Mouse (Mus musculus): ENCODE results near the gene Mark3.

The Mark3 gene

DNA sequence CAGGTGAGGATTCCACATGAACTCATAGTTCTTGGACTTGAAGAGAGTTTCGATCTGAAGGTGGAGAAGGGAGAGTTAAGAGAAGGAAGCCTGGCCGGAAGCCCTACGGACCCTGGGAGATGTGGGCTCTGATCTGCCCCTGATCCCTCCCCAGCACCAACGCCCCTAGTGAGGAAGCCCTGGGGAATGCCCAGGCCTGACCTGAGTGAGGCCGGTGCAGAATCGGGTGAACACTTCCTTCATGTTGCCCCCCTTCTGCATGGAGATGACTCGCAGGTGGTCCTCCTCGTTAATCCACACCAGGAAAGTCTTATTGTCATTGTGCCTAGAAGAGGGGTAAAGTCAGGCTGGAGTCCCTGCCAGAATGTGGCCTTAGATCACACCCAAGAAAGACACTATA lies 95.6 kb downstream of the Mark3 start:
- no peaks in the 10 kb centered on the region for H3K9me3 ChIP-seq (ENCODE audit: low read length)
- TF ChIP-seq POU5F1 (IDR thresholded peaks at IDR 0.05; ENCODE audit: borderline replicate concordance, low read length) = no peak
- no peak for TF ChIP-seq CTCF (conservative IDR thresholded peaks at IDR 0.05; ENCODE audit: low read length)
- no peak for TF ChIP-seq NANOG (IDR thresholded peaks at IDR 0.05; ENCODE audit: borderline replicate concordance, low read length)
- peak overlapping the region; percentile 89 for H3K4me3 ChIP-seq (replicated peaks; ENCODE audit: low read length)
- peaks cover 37% of the 10 kb centered on the region for H3K36me3 ChIP-seq (ENCODE audit: insufficient read depth, low read length)
- H3K4me1 ChIP-seq (replicated peaks; ENCODE audit: low read depth, low read length) = peaks cover 72% of the 10 kb centered on the region
- peaks cover 23% of the 10 kb centered on the region for H3K27me3 ChIP-seq (ENCODE audit: insufficient read depth, low read length)

DNA sequence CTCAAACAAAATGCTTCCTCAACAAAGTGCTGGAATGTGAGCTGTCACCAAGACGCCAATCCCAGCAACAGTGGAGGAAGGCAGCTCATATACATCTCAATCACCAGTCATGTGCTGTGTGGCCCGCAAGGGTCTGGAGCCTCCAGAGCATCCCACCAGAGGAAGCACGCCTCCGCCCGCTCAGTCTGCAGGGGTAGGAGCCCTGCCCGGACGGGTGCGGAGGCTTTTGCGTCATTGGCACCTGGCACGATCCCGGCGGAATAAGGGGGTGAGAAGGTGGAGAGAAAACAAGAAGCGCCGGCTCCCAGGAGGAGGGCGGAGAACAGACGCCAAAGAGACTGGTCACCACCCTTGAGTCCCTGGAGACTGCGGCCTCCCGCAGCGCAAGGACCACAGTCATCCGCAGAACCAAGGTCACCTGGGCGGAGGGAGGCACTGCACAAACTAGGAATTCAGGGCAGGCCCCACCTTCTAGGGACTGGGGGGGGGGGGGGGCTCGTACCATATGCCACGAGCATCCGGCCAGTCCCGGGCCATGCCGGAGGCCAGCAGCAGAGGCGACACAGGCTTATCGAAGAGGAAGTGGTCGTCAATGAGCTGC lies 96.1 kb downstream of the Mark3 start:
- Histone ChIP-seq H3K36me3 (ENCODE audit: insufficient read depth, low read length) (peaks cover 37% of the 10 kb centered on the region), H3K9me3 (ENCODE audit: low read length) (no peaks in the 10 kb centered on the region), H3K4me1 (replicated peaks; ENCODE audit: low read depth, low read length) (peaks cover 72% of the 10 kb centered on the region), H3K4me3 (replicated peaks; ENCODE audit: low read length) (peak overlapping the region; percentile 89), H3K27me3 (ENCODE audit: insufficient read depth, low read length) (peaks cover 23% of the 10 kb centered on the region)
- TF ChIP-seq CTCF (conservative IDR thresholded peaks at IDR 0.05; ENCODE audit: low read length) = no peak
- TF ChIP-seq POU5F1 (IDR thresholded peaks at IDR 0.05; ENCODE audit: borderline replicate concordance, low read length) = no peak
- TF ChIP-seq NANOG (IDR thresholded peaks at IDR 0.05; ENCODE audit: borderline replicate concordance, low read length) = no peak

DNA sequence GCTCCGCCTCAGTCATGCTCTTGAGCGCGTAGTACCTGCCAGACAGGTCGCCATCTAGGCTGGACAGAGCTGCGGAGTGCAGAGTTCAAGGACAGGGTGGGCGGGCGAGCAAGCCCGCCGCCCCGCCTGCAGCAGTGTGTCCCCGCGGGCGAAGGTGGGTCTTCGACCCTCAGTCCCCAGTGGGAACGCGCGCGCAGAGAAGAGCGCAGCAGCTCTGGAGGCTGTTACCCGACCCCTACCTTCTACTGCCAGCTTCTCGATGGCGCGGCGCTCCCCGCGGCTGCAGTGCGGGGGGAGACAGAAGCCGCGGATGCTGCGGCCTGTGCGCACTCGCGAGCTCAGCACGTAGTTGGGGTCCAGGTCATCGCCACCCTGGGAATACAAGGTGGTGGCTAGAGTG lies 96.7 kb downstream of the Mark3 start:
- no peak for TF ChIP-seq CTCF (conservative IDR thresholded peaks at IDR 0.05; ENCODE audit: low read length)
- no peak for TF ChIP-seq NANOG (IDR thresholded peaks at IDR 0.05; ENCODE audit: borderline replicate concordance, low read length)
- TF ChIP-seq POU5F1 (IDR thresholded peaks at IDR 0.05; ENCODE audit: borderline replicate concordance, low read length) = no peak
- Histone ChIP-seq H3K27me3 (ENCODE audit: insufficient read depth, low read length) (peaks cover 23% of the 10 kb centered on the region), H3K4me3 (replicated peaks; ENCODE audit: low read length) (peak overlapping the region; percentile 89), H3K4me1 (replicated peaks; ENCODE audit: low read depth, low read length) (peaks cover 72% of the 10 kb centered on the region), H3K36me3 (ENCODE audit: insufficient read depth, low read length) (peaks cover 37% of the 10 kb centered on the region), H3K9me3 (ENCODE audit: low read length) (no peaks in the 10 kb centered on the region)

GRCm38 (mm10) chr12:111671431-111671902 lies 97.1 kb downstream of the Mark3 start:
- H3K36me3 ChIP-seq (ENCODE audit: insufficient read depth, low read length) = peaks cover 37% of the 10 kb centered on the region
- H3K4me3 ChIP-seq (replicated peaks; ENCODE audit: low read length) = peak overlapping the region; percentile 89
- TF ChIP-seq CTCF (conservative IDR thresholded peaks at IDR 0.05; ENCODE audit: low read length) (no peak), POU5F1 (IDR thresholded peaks at IDR 0.05; ENCODE audit: borderline replicate concordance, low read length) (no peak), NANOG (IDR thresholded peaks at IDR 0.05; ENCODE audit: borderline replicate concordance, low read length) (no peak)

GRCm38 (mm10) chr12:111672176-111672575 lies 97.9 kb downstream of the Mark3 start, which contains the start of gene Ckb:
TSS of gene Ckb (minus strand) at chr12:111672338.
- Histone ChIP-seq H3K36me3 (ENCODE audit: insufficient read depth, low read length) (peaks cover 37% of the 10 kb centered on the region), H3K27me3 (ENCODE audit: insufficient read depth, low read length) (peaks cover 23% of the 10 kb centered on the region), H3K4me1 (replicated peaks; ENCODE audit: low read depth, low read length) (peaks cover 78% of the 10 kb centered on the region), H3K9me3 (ENCODE audit: low read length) (no peaks in the 10 kb centered on the region), H3K4me3 (replicated peaks; ENCODE audit: low read length) (peak within 1 kb of the TSS; percentile 89)
- TF ChIP-seq CTCF (conservative IDR thresholded peaks at IDR 0.05; ENCODE audit: low read length) (no peak), NANOG (IDR thresholded peaks at IDR 0.05; ENCODE audit: borderline replicate concordance, low read length) (no peak), POU5F1 (IDR thresholded peaks at IDR 0.05; ENCODE audit: borderline replicate concordance, low read length) (no peak)

More at GRCm38 (mm10) chr12:111671431-111671902, 97.1 kb downstream of the Mark3 start:
- peaks cover 72% of the 10 kb centered on the region for H3K4me1 ChIP-seq (replicated peaks; ENCODE audit: low read depth, low read length)
- peaks cover 23% of the 10 kb centered on the region for H3K27me3 ChIP-seq (ENCODE audit: insufficient read depth, low read length)
- no peaks in the 10 kb centered on the region for H3K9me3 ChIP-seq (ENCODE audit: low read length)

DNA sequence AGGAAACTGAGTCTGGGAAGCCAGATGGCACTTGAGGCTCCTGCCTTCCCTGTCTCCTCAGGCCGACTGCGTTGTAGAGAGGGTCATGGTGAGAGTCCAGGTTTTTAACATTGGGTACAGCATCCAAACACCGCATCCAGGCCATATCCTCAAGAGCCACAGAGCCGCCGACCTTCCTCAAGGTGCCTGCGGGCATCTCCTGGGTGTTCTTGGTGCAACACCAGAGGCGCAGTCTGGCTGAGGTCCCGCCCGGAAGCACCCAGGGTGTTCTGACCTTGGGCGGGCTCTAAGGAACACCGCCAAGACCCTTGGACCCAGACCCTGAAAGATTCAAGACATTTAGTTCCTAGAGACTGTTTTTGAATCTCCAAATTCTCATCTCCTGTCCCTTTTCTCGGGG lies 98.3 kb downstream of the Mark3 start:
- H3K4me3 ChIP-seq (replicated peaks; ENCODE audit: low read length) = peak overlapping the region; percentile 89
- peaks cover 37% of the 10 kb centered on the region for H3K36me3 ChIP-seq (ENCODE audit: insufficient read depth, low read length)
- peaks cover 82% of the 10 kb centered on the region for H3K4me1 ChIP-seq (replicated peaks; ENCODE audit: low read depth, low read length)
- no peaks in the 10 kb centered on the region for H3K9me3 ChIP-seq (ENCODE audit: low read length)
- TF ChIP-seq NANOG (IDR thresholded peaks at IDR 0.05; ENCODE audit: borderline replicate concordance, low read length) = no peak
- TF ChIP-seq CTCF (conservative IDR thresholded peaks at IDR 0.05; ENCODE audit: low read length) = no peak
- no peak for TF ChIP-seq POU5F1 (IDR thresholded peaks at IDR 0.05; ENCODE audit: borderline replicate concordance, low read length)
- peaks cover 23% of the 10 kb centered on the region for H3K27me3 ChIP-seq (ENCODE audit: insufficient read depth, low read length)

DNA sequence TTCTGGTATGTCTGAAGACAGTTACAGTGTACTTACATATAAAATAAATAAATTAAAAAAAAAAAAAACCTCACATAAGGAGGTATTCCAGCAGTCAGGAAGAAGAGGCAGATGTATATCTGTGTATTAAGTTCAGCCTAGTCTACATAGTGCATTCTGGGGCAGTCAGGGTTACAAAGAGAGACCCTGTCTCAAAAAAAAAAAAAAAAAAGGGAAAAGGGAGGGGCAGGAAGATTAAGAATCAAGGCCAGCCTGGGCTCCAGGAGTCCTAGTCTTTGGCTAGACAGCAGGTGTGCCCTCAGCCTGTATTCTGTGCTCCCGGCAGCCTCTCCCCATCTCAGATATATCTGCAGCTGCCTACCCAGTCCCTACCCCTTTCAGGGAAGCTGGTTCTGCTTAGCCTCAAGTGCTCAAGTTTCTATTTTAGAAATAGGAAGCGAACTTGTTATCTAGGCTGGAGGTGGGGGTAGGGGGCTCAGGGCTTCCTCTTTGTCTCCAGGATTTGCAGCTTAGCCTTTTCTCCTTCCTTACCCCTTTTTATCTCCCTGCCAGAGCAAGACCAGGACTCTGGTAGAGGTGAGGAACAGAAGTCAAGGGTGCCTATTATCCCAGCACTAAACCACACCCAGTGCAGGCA lies 100.6 kb downstream of the Mark3 start:
- TF ChIP-seq CTCF (conservative IDR thresholded peaks at IDR 0.05; ENCODE audit: low read length) (no peak), NANOG (IDR thresholded peaks at IDR 0.05; ENCODE audit: borderline replicate concordance, low read length) (no peak), POU5F1 (IDR thresholded peaks at IDR 0.05; ENCODE audit: borderline replicate concordance, low read length) (no peak)
- peaks cover 81% of the 10 kb centered on the region for H3K4me1 ChIP-seq (replicated peaks; ENCODE audit: low read depth, low read length)
- no peaks in the 10 kb centered on the region for H3K9me3 ChIP-seq (ENCODE audit: low read length)
- peaks cover 23% of the 10 kb centered on the region for H3K27me3 ChIP-seq (ENCODE audit: insufficient read depth, low read length)
- peak overlapping the region; percentile 20; the same call in 1 of the 2 replicates for H3K4me3 ChIP-seq (replicated peaks; ENCODE audit: low read length)
- H3K36me3 ChIP-seq (ENCODE audit: insufficient read depth, low read length) = peaks cover 29% of the 10 kb centered on the region

- peaks cover 23% of the 10 kb centered on the region for H3K27me3 ChIP-seq (ENCODE audit: insufficient read depth, low read length)
Observed at GRCm38 (mm10) chr12:111675797-111676580, 101.7 kb downstream of the Mark3 start.

More at GRCm38 (mm10) chr12:111675797-111676580, 101.7 kb downstream of the Mark3 start:
- Histone ChIP-seq H3K4me1 (replicated peaks; ENCODE audit: low read depth, low read length) (peaks cover 82% of the 10 kb centered on the region), H3K4me3 (replicated peaks; ENCODE audit: low read length) (0 out of 2 replicates have a peak overlapping the region, but pooled peaks have one; percentile 29), H3K9me3 (ENCODE audit: low read length) (no peaks in the 10 kb centered on the region), H3K36me3 (ENCODE audit: insufficient read depth, low read length) (peaks cover 30% of the 10 kb centered on the region)
- TF ChIP-seq NANOG (IDR thresholded peaks at IDR 0.05; ENCODE audit: borderline replicate concordance, low read length) (no peak), CTCF (conservative IDR thresholded peaks at IDR 0.05; ENCODE audit: low read length) (no peak), POU5F1 (IDR thresholded peaks at IDR 0.05; ENCODE audit: borderline replicate concordance, low read length) (no peak)

Measured in E14TG2a.4 (cell line).